ENCODE assay signal across 21 mouse cellular contexts in genomic region chr19:29131171-29131570, GRCm38 (mm10). TPM values are rescaled to one million over a fixed set of nuclear protein-coding genes. Genes with fewer than 3 reads are reported as not detected.
A peak's percentile ranks its signal among the peaks of the same experiment; 100 is the strongest.
DNase-seq lines count a peak whose midpoint lies in the region; ATAC-seq and TF ChIP-seq lines count a peak whose summit lies in the region.
"Had no signal": no experiment of that assay in that cellular context is flagged by ENCODE, and none has a peak within 500 bp of the region (broad histone marks: within the 10 kb centered on the region; RNA-seq: fewer than 3 reads in every experiment).

No protein-coding gene starts in this region.

- no peak for TF ChIP-seq CTCF in lung, postnatal 0 days (IDR thresholded peaks at IDR 0.05)

- intact Hi-C loops in left cerebral cortex, postnatal 4 days (cut with DNase I), result no loop called here
- intact Hi-C loops in left cerebral cortex, postnatal 25 days (cut with DNase I), result no loop called here

- no peaks in the 10 kb centered on the region for H3K9me3 ChIP-seq in lung, postnatal 0 days (ENCODE audit: low read length)
- H3K9me3 ChIP-seq: embryonic facial prominence, embryonic 12.5 days; embryonic facial prominence, embryonic 15.5 days; forebrain, embryonic 12.5 days; forebrain, embryonic 15.5 days; hindbrain, embryonic 12.5 days; hindbrain, embryonic 15.5 days had no signal

- no peaks in the 10 kb centered on the region for H3K4me1 ChIP-seq in lung, postnatal 0 days (ENCODE audit: insufficient read depth, low read depth, low read length)
- H3K4me1 ChIP-seq: forebrain, embryonic 12.5 days; forebrain, embryonic 15.5 days; hindbrain, embryonic 12.5 days; hindbrain, embryonic 15.5 days had no signal

- 55% methylated on average over 4 of the region's 4 CpGs for WGBS in lung, postnatal 0 days

- H3K27me3 ChIP-seq in lung, postnatal 0 days (replicated peaks; ENCODE audit: insufficient read depth, low read length), result no peaks in the 10 kb centered on the region
- H3K27me3 ChIP-seq: embryonic facial prominence, embryonic 12.5 days; embryonic facial prominence, embryonic 15.5 days; forebrain, embryonic 12.5 days; forebrain, embryonic 15.5 days; hindbrain, embryonic 12.5 days; hindbrain, embryonic 15.5 days; Patski had no signal

- no peak for ATAC-seq in lung, postnatal 0 days
- ATAC-seq: forebrain, embryonic 15.5 days; Patski had no signal

- H3K36me3 ChIP-seq in lung, postnatal 0 days (ENCODE audit: insufficient read depth, low read length), result no peaks in the 10 kb centered on the region; the same call in 1 of the 2 replicates

- no peak overlapping the region for H3K4me3 ChIP-seq in lung, postnatal 0 days (ENCODE audit: low read depth, low read length)
- H3K4me3 ChIP-seq: embryonic facial prominence, embryonic 12.5 days; embryonic facial prominence, embryonic 15.5 days; erythroblast, embryonic 14.5 days; forebrain, embryonic 12.5 days; forebrain, embryonic 15.5 days; hindbrain, embryonic 12.5 days; hindbrain, embryonic 15.5 days had no signal

- no peak for TF ChIP-seq EP300 in lung, postnatal 0 days (IDR thresholded peaks at IDR 0.05)

- peak; percentile 61 to 63 for DNase-seq in cerebellum, postnatal 10 days
- DNase-seq in cerebellum, postnatal 4 days (ENCODE audit: low spot score in 2 of 2), result no peak
- DNase-seq in left cerebral cortex, postnatal 4 days, result peak; percentile 10
- no peak for DNase-seq in left cerebral cortex, postnatal 25 days (ENCODE audit: low spot score in 2 of 2)
- peak; percentile 16 for DNase-seq in lung, postnatal 10 days
- no peak for DNase-seq in lung, postnatal 0 days (ENCODE audit: low spot score)
- DNase-seq: adrenal gland, postnatal 10 days; adrenal gland, postnatal 36 days; cerebellum, adult 18-20 months; cerebellum, adult 9-10 months; gastrocnemius, postnatal 14 days; heart, adult 11 months had no signal

- no peak overlapping the region for H3K9ac ChIP-seq in lung, postnatal 0 days (replicated peaks; ENCODE audit: low read depth)
- H3K9ac ChIP-seq: embryonic facial prominence, embryonic 12.5 days; embryonic facial prominence, embryonic 15.5 days; forebrain, embryonic 12.5 days; forebrain, embryonic 15.5 days; hindbrain, embryonic 12.5 days; hindbrain, embryonic 15.5 days had no signal

- H3K4me2 ChIP-seq in lung, postnatal 0 days (replicated peaks; ENCODE audit: low read depth, low read length), result no peak overlapping the region
- H3K4me2 ChIP-seq: embryonic facial prominence, embryonic 12.5 days; embryonic facial prominence, embryonic 15.5 days; forebrain, embryonic 12.5 days; forebrain, embryonic 15.5 days; heart, embryonic 11.5 days; hindbrain, embryonic 12.5 days; hindbrain, embryonic 15.5 days had no signal

- H3K27ac ChIP-seq in lung, postnatal 0 days (ENCODE audit: low read length), result no peak overlapping the region
- H3K27ac ChIP-seq: embryonic facial prominence, embryonic 12.5 days; embryonic facial prominence, embryonic 15.5 days; forebrain, embryonic 12.5 days; forebrain, embryonic 15.5 days; hindbrain, embryonic 12.5 days; hindbrain, embryonic 15.5 days had no signal

RNA-seq across cellular contexts. Expression of gene Rcl1, which starts 30.0 kb away (rescaled TPM):
- 10 to 100 TPM; 18.1 to 18.3 TPM for total RNA-seq in left cerebral cortex, postnatal 4 days (2021)
- 10 to 100 TPM; 12.5 to 13.3 TPM for total RNA-seq in left cerebral cortex, postnatal 25 days (2021)
- 19.3 and 20.1 TPM in 2 replicates for polyA plus RNA-seq in lung, postnatal 0 days (2015; fragmentation: Nextera tagmentation; extraction: Ambion mirVana)

Comparison
In these comparisons a context has a peak if more than half of its experiments do, and no peak if none do; other contexts are left out.
1. DNase-seq: peak in cerebellum, postnatal 10 days (2 of 2), left cerebral cortex, postnatal 4 days (single experiment) and lung, postnatal 10 days (single experiment); none in cerebellum, postnatal 4 days (0 of 2), left cerebral cortex, postnatal 25 days (0 of 2) and lung, postnatal 0 days (single experiment).